Mouse (Mus musculus) natural killer cell, adult 2 months (primary cell): Measurements from ENCODE around the gene Zfp973.
"Not testable (repeated sequence)": the region's sequence is repeated elsewhere in the genome, so short reads cannot be mapped to it uniquely, and the experiment has no call there.

Source experiments
- DNase-seq, 2 experiments: peaks; one replicate each; pipeline ENCODE4 v3.0.0; 2022; ENCODE audit warnings: low spot score in 2 of 2

Zfp973 gene

GRCm38 (mm10) chr2:176670222-176670621 is at the start of gene Zfp973:
Gene Zfp973 (plus strand): TSS chr2:176670522.
- not testable (repeated sequence) for DNase-seq

- DNase-seq: not testable (repeated sequence)
Observed at GRCm38 (mm10) chr2:176636244-176636643, 34.1 kb upstream of the Zfp973 start, which contains the start of gene Gm14308. Gene Gm14308 (minus strand): TSS chr2:176636344.

GRCm38 (mm10) chr2:176708051-176708450 is 37.7 kb downstream of the Zfp973 start, which contains the start of gene Gm14305:
Gene Gm14305 (plus strand): TSS chr2:176708328.
- DNase-seq: peak in 1 of 2 experiments; percentile 1
